9 mouse cellular contexts compared by ENCODE assay signal in genomic region chr5:92954827-92955475, GRCm38 (mm10).
DNase-seq lines count a peak whose midpoint lies in the region; ATAC-seq lines count a peak whose summit lies in the region.
"Had no signal": no experiment of that assay in that cellular context is flagged by ENCODE, and none has a peak within 500 bp of the region (broad histone marks: within the 10 kb centered on the region; RNA-seq: fewer than 3 reads in every experiment).

No protein-coding gene starts in this region.

- no peak for ATAC-seq in heart, embryonic 13.5 days (ENCODE audit: extremely low read depth, insufficient number of reproducible peaks, low FRiP score, low TSS enrichment)
- ATAC-seq in intestine, embryonic 16.5 days: peak; percentile 60

- DNase-seq in heart, embryonic 10.5 days (ENCODE audit: low spot score): no peak
- DNase-seq in ES-CJ7 (ENCODE audit: low read depth, low spot score): peak; percentile 75
- DNase-seq in embryonic facial prominence, embryonic 10.5 days (ENCODE audit: low spot score): peak; percentile 61
- peak; percentile 48 for DNase-seq in retina, embryonic 14.5 days (ENCODE audit: low spot score)
- no peak for DNase-seq in thymus, postnatal 36 days
- DNase-seq in thymus, postnatal 10 days (ENCODE audit: low spot score in 2 of 2): no peak

- peaks cover 49% of the 10 kb centered on the region for H3K4me1 ChIP-seq in heart, embryonic 13.5 days
- H3K4me1 ChIP-seq in heart, embryonic 10.5 days: peaks cover 30% of the 10 kb centered on the region
- H3K4me1 ChIP-seq in embryonic facial prominence, embryonic 10.5 days: peaks cover 21% of the 10 kb centered on the region
- H3K4me1 ChIP-seq in intestine, embryonic 16.5 days (ENCODE audit: control insufficient read depth, insufficient read depth, low read length): peaks cover 10% of the 10 kb centered on the region; the same call in 1 of the 2 replicates

- H3K4me2 ChIP-seq in heart, embryonic 13.5 days: no peak overlapping the region
- H3K4me2 ChIP-seq in intestine, embryonic 16.5 days (ENCODE audit: low read depth, low read length): no peak overlapping the region
- H3K4me2 ChIP-seq: limb, embryonic 13.5 days had no signal

- no peaks in the 10 kb centered on the region for H3K27me3 ChIP-seq in heart, embryonic 13.5 days (replicated peaks)
- no peaks in the 10 kb centered on the region for H3K27me3 ChIP-seq in heart, embryonic 10.5 days (ENCODE audit: insufficient read depth, poor library complexity, severe bottlenecking)
- H3K27me3 ChIP-seq in embryonic facial prominence, embryonic 10.5 days (replicated peaks; ENCODE audit: low read depth, poor library complexity, severe bottlenecking): no peaks in the 10 kb centered on the region
- H3K27me3 ChIP-seq in intestine, embryonic 16.5 days (replicated peaks; ENCODE audit: control insufficient read depth, insufficient read depth, low read length): no peaks in the 10 kb centered on the region
- H3K27me3 ChIP-seq: limb, embryonic 13.5 days had no signal

- H3K27ac ChIP-seq in heart, embryonic 13.5 days (replicated peaks): peak overlapping the region; percentile 24; the same call in 1 of the 2 replicates
- no peak overlapping the region for H3K27ac ChIP-seq in heart, embryonic 10.5 days
- no peak overlapping the region for H3K27ac ChIP-seq in embryonic facial prominence, embryonic 10.5 days (replicated peaks)
- no peak overlapping the region for H3K27ac ChIP-seq in intestine, embryonic 16.5 days (ENCODE audit: low read length)
- H3K27ac ChIP-seq: limb, embryonic 13.5 days had no signal

- peaks cover 91% of the 10 kb centered on the region for H3K36me3 ChIP-seq in heart, embryonic 13.5 days
- peaks cover 79% of the 10 kb centered on the region for H3K36me3 ChIP-seq in heart, embryonic 10.5 days
- H3K36me3 ChIP-seq in embryonic facial prominence, embryonic 10.5 days (replicated peaks): peaks cover 94% of the 10 kb centered on the region
- H3K36me3 ChIP-seq in intestine, embryonic 16.5 days (ENCODE audit: control insufficient read depth, insufficient read depth, low read length): peaks cover 24% of the 10 kb centered on the region

- H3K4me3 ChIP-seq in heart, embryonic 13.5 days: no peak overlapping the region
- no peak overlapping the region for H3K4me3 ChIP-seq in heart, embryonic 10.5 days
- H3K4me3 ChIP-seq in embryonic facial prominence, embryonic 10.5 days: no peak overlapping the region
- no peak overlapping the region for H3K4me3 ChIP-seq in intestine, embryonic 16.5 days (ENCODE audit: low read length)
- H3K4me3 ChIP-seq: limb, embryonic 13.5 days had no signal

- H3K9ac ChIP-seq in heart, embryonic 13.5 days: 0 out of 2 replicates have a peak overlapping the region, but pooled peaks have one; percentile 10
- H3K9ac ChIP-seq in intestine, embryonic 16.5 days (ENCODE audit: low read depth, low read length): no peak overlapping the region
- H3K9ac ChIP-seq: limb, embryonic 13.5 days had no signal

- 39% methylated on average over 6 of the region's 6 CpGs for WGBS in heart, embryonic 13.5 days
- WGBS in heart, embryonic 10.5 days: 43% methylated on average over 6 of the region's 6 CpGs
- 50% methylated on average over 6 of the region's 6 CpGs for WGBS in embryonic facial prominence, embryonic 10.5 days
- WGBS in intestine, embryonic 16.5 days: 47% methylated on average over 6 of the region's 6 CpGs

- H3K9me3 ChIP-seq in heart, embryonic 13.5 days: no peaks in the 10 kb centered on the region
- H3K9me3 ChIP-seq in heart, embryonic 10.5 days: no peaks in the 10 kb centered on the region
- H3K9me3 ChIP-seq in embryonic facial prominence, embryonic 10.5 days: no peaks in the 10 kb centered on the region
- no peaks in the 10 kb centered on the region for H3K9me3 ChIP-seq in intestine, embryonic 16.5 days (ENCODE audit: control insufficient read depth, low read length)
- H3K9me3 ChIP-seq: limb, embryonic 13.5 days had no signal

Comparison
In these comparisons a context has a peak if more than half of its experiments do, and no peak if none do; other contexts are left out.
1. DNase-seq: peak in ES-CJ7 (single experiment), embryonic facial prominence, embryonic 10.5 days (single experiment) and retina, embryonic 14.5 days (single experiment); none in heart, embryonic 10.5 days (single experiment), thymus, postnatal 36 days (0 of 2) and thymus, postnatal 10 days (0 of 2).